Mouse (Mus musculus): ENCODE data around the gene Nhlh2. TPM values are rescaled to one million over a fixed set of nuclear protein-coding genes. Genes with fewer than 3 reads are reported as not detected.

Nhlh2 gene
- polyA plus RNA-seq, 1 experiment from 2014 or later = 59.5 TPM

- H3K36me3 ChIP-seq (replicated peaks) = no peaks in the 10 kb centered on the region
- WGBS = 71% methylated on average over 10 of the region's 10 CpGs
- no peaks in the 10 kb centered on the region for H3K27me3 ChIP-seq
- no peaks in the 10 kb centered on the region for H3K9me3 ChIP-seq
- H3K27ac ChIP-seq = no peak overlapping the region
- H3K9ac ChIP-seq = no peak overlapping the region
- ATAC-seq (ENCODE audit: low FRiP score) = no peak
- 0 out of 2 replicates have a peak, but pooled peaks cover 5% of the 10 kb centered on the region for H3K4me1 ChIP-seq
- no peak overlapping the region for H3K4me3 ChIP-seq (replicated peaks)
- H3K4me2 ChIP-seq = no peak overlapping the region
These were observed 53.6 kb downstream of the Nhlh2 start for GRCm38 (mm10) chr3:102063273-102064120.

GRCm38 (mm10) chr3:102064566-102064965, 54.7 kb downstream of the Nhlh2 start:
- no peaks in the 10 kb centered on the region for H3K9me3 ChIP-seq
- H3K36me3 ChIP-seq (replicated peaks) = no peaks in the 10 kb centered on the region
- no peak overlapping the region for H3K4me2 ChIP-seq
- ATAC-seq (ENCODE audit: low FRiP score) = no peak
- H3K27ac ChIP-seq = no peak overlapping the region
- H3K4me1 ChIP-seq = 0 out of 2 replicates have a peak, but pooled peaks cover 5% of the 10 kb centered on the region
- WGBS = 87% methylated on average over 6 of the region's 6 CpGs
- no peaks in the 10 kb centered on the region for H3K27me3 ChIP-seq
- H3K9ac ChIP-seq = no peak overlapping the region
- H3K4me3 ChIP-seq (replicated peaks) = no peak overlapping the region

Other genes starting within 250 kb of the Nhlh2 start
- 0.66 and 0.78 TPM in 2 replicates for gene Mab21l3, start 161.1 kb upstream of the Nhlh2 start, polyA plus RNA-seq (2016; fragmentation: Nextera tagmentation; extraction: Ambion mirVana)
- 6.3 and 6.4 TPM in 2 replicates for gene Slc22a15, start 85.6 kb upstream of the Nhlh2 start, polyA plus RNA-seq (2016; fragmentation: Nextera tagmentation; extraction: Ambion mirVana)
- gene Casq2, start 76.3 kb downstream of the Nhlh2 start, polyA plus RNA-seq (2016; fragmentation: Nextera tagmentation; extraction: Ambion mirVana) = 0.08 and 0.41 TPM in 2 replicates
- gene Vangl1, start 194.6 kb downstream of the Nhlh2 start, polyA plus RNA-seq (2016; fragmentation: Nextera tagmentation; extraction: Ambion mirVana) = 4.3 and 5.8 TPM in 2 replicates

Measured in forebrain, embryonic 12.5 days (tissue).